ENCODE assay signal across 22 mouse cellular contexts in the genomic region with DNA sequence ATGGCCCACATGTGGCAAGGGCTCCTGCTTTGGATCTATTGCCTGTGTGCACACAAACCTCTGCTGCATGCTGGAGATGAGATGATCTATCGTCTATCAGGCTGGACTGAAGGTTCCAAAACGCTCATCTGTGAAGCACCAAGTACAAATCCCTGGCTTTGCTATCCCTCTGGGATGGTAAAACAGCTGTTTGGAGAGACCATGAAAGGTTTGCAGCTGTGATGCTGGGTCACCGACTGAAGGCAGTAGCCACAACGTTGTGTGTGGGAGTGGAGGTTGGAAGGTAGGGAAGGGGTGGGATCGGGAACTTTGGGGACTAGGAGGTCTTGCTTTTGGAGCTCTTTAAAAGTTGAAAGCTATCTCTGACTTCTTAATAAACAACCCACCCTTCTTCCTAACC.
DNase-seq lines count a peak whose midpoint lies in the region; ATAC-seq and TF ChIP-seq lines count a peak whose summit lies in the region.
"Had no signal": no experiment of that assay in that cellular context is flagged by ENCODE, and none has a peak within 500 bp of the region (broad histone marks: within the 10 kb centered on the region; RNA-seq: fewer than 3 reads in every experiment).

No protein-coding gene starts in this region.

- no peaks in the 10 kb centered on the region for H3K36me3 ChIP-seq in forebrain, embryonic 12.5 days (replicated peaks)
- H3K36me3 ChIP-seq: G1E had no signal

- H3K9ac ChIP-seq in forebrain, embryonic 12.5 days = no peak overlapping the region

- no peaks in the 10 kb centered on the region for H3K27me3 ChIP-seq in forebrain, embryonic 12.5 days
- H3K27me3 ChIP-seq: CH12.LX, Patski had no signal

- no peak for ATAC-seq in forebrain, embryonic 12.5 days (ENCODE audit: low FRiP score)
- ATAC-seq: activated CD4-positive, CD25-positive, alpha-beta regulatory T cell, adult 4 months; CD4-positive, CD25-positive, alpha-beta regulatory T cell, adult 4 months; Patski had no signal

- no peak overlapping the region for H3K4me2 ChIP-seq in forebrain, embryonic 12.5 days

- no peaks in the 10 kb centered on the region for H3K9me3 ChIP-seq in forebrain, embryonic 12.5 days

- no peak for TF ChIP-seq CTCF in gastrocnemius, adult 2 months (IDR thresholded peaks at IDR 0.05)

- peaks cover 5% of the 10 kb centered on the region; the same call in 1 of the 2 replicates for H3K4me1 ChIP-seq in forebrain, embryonic 12.5 days

- peak; percentile 31 for DNase-seq in gastrocnemius, adult 18-20 months (ENCODE audit: low spot score)
- DNase-seq in gastrocnemius, adult 8-10 months (ENCODE audit: low spot score in 2 of 2) = no peak
- DNase-seq in gastrocnemius, adult 2 months = peak; percentile 17
- DNase-seq in gastrocnemius, postnatal 10 days = no peak
- DNase-seq in gastrocnemius, postnatal 25 days = peak; percentile 25
- no peak for DNase-seq in gastrocnemius, postnatal 4 days (ENCODE audit: low spot score in 2 of 2)
- DNase-seq in skeletal muscle tissue, adult 2 months (ENCODE audit: low read depth, low spot score) = peak; percentile 51
- DNase-seq: adrenal gland, adult 2 months; adrenal gland, adult 8-10 months; adrenal gland, postnatal 10 days; adrenal gland, postnatal 14 days; adrenal gland, postnatal 25 days; adrenal gland, postnatal 36 days; B cell, adult 2 months; cerebellum, adult 11 months; cerebellum, adult 11-12 months had no signal

- 91% methylated on average over 5 of the region's 5 CpGs for WGBS in forebrain, embryonic 12.5 days

- no peak overlapping the region for H3K4me3 ChIP-seq in gastrocnemius, adult 2 months
- no peak overlapping the region for H3K4me3 ChIP-seq in forebrain, embryonic 12.5 days (replicated peaks)

- intact Hi-C loops in gastrocnemius, adult 2 months (cut with DNase I) = no loop called here

- H3K27ac ChIP-seq in gastrocnemius, adult 2 months = no peak overlapping the region
- H3K27ac ChIP-seq in forebrain, embryonic 12.5 days = no peak overlapping the region

Comparison
In these comparisons a context has a peak if more than half of its experiments do, and no peak if none do; other contexts are left out.
1. DNase-seq: peak in gastrocnemius, adult 18-20 months (single experiment), gastrocnemius, adult 2 months (single experiment), gastrocnemius, postnatal 25 days (single experiment) and skeletal muscle tissue, adult 2 months (single experiment); none in gastrocnemius, adult 8-10 months (0 of 2), gastrocnemius, postnatal 10 days (single experiment) and gastrocnemius, postnatal 4 days (0 of 2).